ENCODE assay signal across 8 mouse cellular contexts in the genomic region with DNA sequence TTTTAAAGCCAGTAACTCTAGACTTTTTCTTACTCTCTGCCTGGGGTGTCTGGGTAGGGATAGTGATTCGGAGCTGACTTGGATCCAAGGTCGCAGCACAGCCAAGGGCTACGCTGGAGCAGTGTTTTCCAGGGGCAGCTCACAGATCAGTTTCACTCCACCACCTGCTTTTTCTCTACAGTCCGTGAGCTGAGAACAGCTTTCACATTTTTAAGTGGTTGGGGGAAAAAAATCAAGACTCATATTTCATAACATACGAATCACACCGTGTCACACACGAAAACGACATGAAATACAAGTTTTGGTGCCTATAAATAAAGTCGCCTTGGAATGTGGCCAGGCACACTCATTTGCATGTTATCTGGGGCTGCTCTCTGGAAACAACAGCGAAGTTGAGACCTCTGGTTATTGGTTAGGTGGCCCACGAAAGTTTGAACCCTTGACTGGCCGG.
DNase-seq lines count a peak whose midpoint lies in the region; ATAC-seq lines count a peak whose summit lies in the region.
"Had no signal": no experiment of that assay in that cellular context is flagged by ENCODE, and none has a peak within 500 bp of the region (broad histone marks: within the 10 kb centered on the region; RNA-seq: fewer than 3 reads in every experiment).

No protein-coding gene starts in this region.

- WGBS in heart, embryonic 15.5 days: 15% methylated on average over 12 of the region's 12 CpGs

- no peak overlapping the region; the same call in 1 of the 2 replicates for H3K9ac ChIP-seq in heart, embryonic 15.5 days
- H3K9ac ChIP-seq: hindbrain, embryonic 15.5 days had no signal

- no peaks in the 10 kb centered on the region for H3K9me3 ChIP-seq in heart, embryonic 15.5 days (replicated peaks)
- H3K9me3 ChIP-seq: hindbrain, embryonic 15.5 days had no signal

- 0 out of 2 replicates have a peak overlapping the region, but pooled peaks have one; percentile 16 for H3K4me3 ChIP-seq in heart, embryonic 15.5 days
- H3K4me3 ChIP-seq: hindbrain, embryonic 15.5 days had no signal

- H3K27ac ChIP-seq in heart, embryonic 15.5 days: peak overlapping the region; percentile 69
- H3K27ac ChIP-seq: hindbrain, embryonic 15.5 days had no signal

- peak overlapping the region; percentile 39 for H3K4me2 ChIP-seq in heart, embryonic 15.5 days
- H3K4me2 ChIP-seq: hindbrain, embryonic 15.5 days had no signal

- ATAC-seq in heart, embryonic 15.5 days (replicated peaks; ENCODE audit: insufficient number of reproducible peaks, insufficient read depth, low FRiP score, low read depth): no peak; the same call in 1 of the 2 replicates

- peak; percentile 29 for DNase-seq in ovary, postnatal 36 days (ENCODE audit: low spot score)
- no peak for DNase-seq in ovary, postnatal 10 days (ENCODE audit: low spot score)
- DNase-seq in forelimb bud, embryonic 11.5 days (ENCODE audit: low read depth, low spot score): peak; percentile 37
- peak; percentile 68 for DNase-seq in skeletal muscle tissue, adult 2 months (ENCODE audit: low read depth, low spot score)
- DNase-seq in left cerebral cortex, adult 8-10 months (ENCODE audit: low spot score in 2 of 2): no peak
- no peak for DNase-seq in embryo, embryonic 10.5 days (ENCODE audit: low spot score)

- H3K4me1 ChIP-seq in heart, embryonic 15.5 days (replicated peaks): peaks cover 23% of the 10 kb centered on the region

- H3K36me3 ChIP-seq in heart, embryonic 15.5 days: no peaks in the 10 kb centered on the region
- H3K36me3 ChIP-seq: hindbrain, embryonic 15.5 days had no signal

- no peaks in the 10 kb centered on the region for H3K27me3 ChIP-seq in heart, embryonic 15.5 days
- H3K27me3 ChIP-seq: hindbrain, embryonic 15.5 days had no signal

Comparison
In these comparisons a context has a peak if more than half of its experiments do, and no peak if none do; other contexts are left out.
1. DNase-seq: peak in ovary, postnatal 36 days (single experiment), forelimb bud, embryonic 11.5 days (single experiment) and skeletal muscle tissue, adult 2 months (single experiment); none in ovary, postnatal 10 days (single experiment), left cerebral cortex, adult 8-10 months (0 of 2) and embryo, embryonic 10.5 days (single experiment).